Mouse (Mus musculus): ENCODE measurements around the gene Pnpla2. TPM values are rescaled to one million over a fixed set of nuclear protein-coding genes. Genes with fewer than 3 reads are reported as not detected.
A peak's percentile ranks its signal among the peaks of the same experiment; 100 is the strongest.

Pnpla2 gene
- polyA plus RNA-seq, 1 experiment from 2014 or later = 17.2 TPM

- H3K27ac ChIP-seq (replicated peaks) = no peak overlapping the region
- ATAC-seq (ENCODE audit: low FRiP score) = no peak
- no peaks in the 10 kb centered on the region for H3K9me3 ChIP-seq (replicated peaks)
- peaks cover 61% of the 10 kb centered on the region for H3K4me1 ChIP-seq
- H3K36me3 ChIP-seq = peaks cover 13% of the 10 kb centered on the region
- WGBS = 80% methylated on average over 7 of the region's 7 CpGs
- H3K9ac ChIP-seq (replicated peaks) = no peak overlapping the region
- peaks cover 58% of the 10 kb centered on the region for H3K27me3 ChIP-seq (replicated peaks)
- no peak overlapping the region for H3K4me2 ChIP-seq
- no peak overlapping the region for H3K4me3 ChIP-seq (replicated peaks)
Measured at GRCm38 (mm10) chr7:141466045-141466394, 11.0 kb downstream of the Pnpla2 start.

- Histone ChIP-seq H3K4me3 (replicated peaks) (peak overlapping the region; percentile 56), H3K9me3 (replicated peaks) (no peaks in the 10 kb centered on the region), H3K27ac (replicated peaks) (peak overlapping the region; percentile 78), H3K9ac (replicated peaks) (peak overlapping the region; percentile 63; the same call in 1 of the 2 replicates), H3K27me3 (replicated peaks) (peaks cover 51% of the 10 kb centered on the region), H3K4me2 (peak overlapping the region; percentile 66), H3K36me3 (peaks cover 19% of the 10 kb centered on the region), H3K4me1 (peaks cover 58% of the 10 kb centered on the region)
- WGBS = 61% methylated on average over 10 of the region's 10 CpGs
- no peak for ATAC-seq (ENCODE audit: low FRiP score)
Measured at GRCm38 (mm10) chr7:141466607-141467148, 11.7 kb downstream of the Pnpla2 start.

DNA sequence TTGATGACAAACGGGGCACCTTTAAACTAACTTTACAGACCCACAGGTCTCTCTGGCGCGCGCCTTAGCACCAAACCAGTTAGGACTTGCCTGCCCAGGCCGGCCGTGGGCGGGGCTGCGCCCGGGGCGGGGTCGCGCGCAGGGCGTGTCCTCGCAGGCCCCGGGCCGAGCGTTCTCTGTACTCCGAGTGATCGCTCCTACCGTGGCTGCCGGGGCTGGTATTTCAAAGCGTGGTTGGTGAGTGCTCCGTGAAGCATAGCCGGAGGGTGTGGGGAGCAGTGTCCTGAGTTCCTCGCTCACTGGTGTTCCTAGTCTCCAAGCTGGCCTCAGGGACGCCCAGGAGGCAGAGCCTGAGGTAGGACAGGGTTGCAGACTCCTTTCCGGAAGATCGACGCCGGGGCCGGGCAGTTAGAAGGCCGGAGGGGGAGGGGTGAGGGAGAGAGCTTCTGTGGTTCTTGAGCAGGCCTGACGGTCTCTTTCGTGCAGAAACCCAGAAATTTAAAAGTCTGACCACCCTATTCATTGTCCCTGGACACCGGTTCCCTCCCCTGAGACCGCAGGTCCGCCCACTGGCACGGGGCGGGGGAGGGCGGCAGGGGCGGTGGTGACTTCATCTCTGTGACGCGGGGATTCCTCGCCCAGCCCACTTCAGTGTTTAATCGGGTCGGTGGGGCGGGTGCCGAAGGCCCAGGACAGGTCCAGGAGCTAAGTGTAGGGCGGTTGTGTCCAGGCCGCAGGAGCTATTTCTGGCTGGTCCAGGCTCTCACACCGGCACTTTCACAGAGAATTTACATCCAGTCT lies 12.4 kb downstream of the Pnpla2 start, which contains the start of gene Cd151:
Gene Cd151 (plus strand): TSS at position 163 of the 801 bp plus-strand sequence.
- H3K27ac ChIP-seq (replicated peaks) = peak within 1 kb of the TSS; percentile 78
- peaks cover 44% of the 10 kb centered on the region for H3K27me3 ChIP-seq (replicated peaks)
- H3K9me3 ChIP-seq (replicated peaks) = no peaks in the 10 kb centered on the region
- under 1% methylated on average over 52 of the region's 52 CpGs for WGBS
- peaks cover 24% of the 10 kb centered on the region for H3K36me3 ChIP-seq
- peak within 1 kb of the TSS; percentile 66 for H3K4me2 ChIP-seq
- ATAC-seq (ENCODE audit: low FRiP score) = peak; percentile 51
- peak within 1 kb of the TSS; percentile 63 for H3K9ac ChIP-seq (replicated peaks)
- peaks cover 52% of the 10 kb centered on the region for H3K4me1 ChIP-seq
- peak within 1 kb of the TSS; percentile 56 for H3K4me3 ChIP-seq (replicated peaks)

- Histone ChIP-seq H3K27me3 (replicated peaks) (peaks cover 37% of the 10 kb centered on the region), H3K9ac (replicated peaks) (peak overlapping the region; percentile 63), H3K9me3 (replicated peaks) (no peaks in the 10 kb centered on the region), H3K36me3 (peaks cover 29% of the 10 kb centered on the region), H3K4me1 (peaks cover 55% of the 10 kb centered on the region), H3K4me2 (peak overlapping the region; percentile 66), H3K27ac (replicated peaks) (peak overlapping the region; percentile 78), H3K4me3 (replicated peaks) (peak overlapping the region; percentile 56)
- 16% methylated on average over 5 of the region's 5 CpGs for WGBS
- ATAC-seq (ENCODE audit: low FRiP score) = peak; percentile 23
Measured at GRCm38 (mm10) chr7:141468164-141468521, 13.1 kb downstream of the Pnpla2 start.

DNA sequence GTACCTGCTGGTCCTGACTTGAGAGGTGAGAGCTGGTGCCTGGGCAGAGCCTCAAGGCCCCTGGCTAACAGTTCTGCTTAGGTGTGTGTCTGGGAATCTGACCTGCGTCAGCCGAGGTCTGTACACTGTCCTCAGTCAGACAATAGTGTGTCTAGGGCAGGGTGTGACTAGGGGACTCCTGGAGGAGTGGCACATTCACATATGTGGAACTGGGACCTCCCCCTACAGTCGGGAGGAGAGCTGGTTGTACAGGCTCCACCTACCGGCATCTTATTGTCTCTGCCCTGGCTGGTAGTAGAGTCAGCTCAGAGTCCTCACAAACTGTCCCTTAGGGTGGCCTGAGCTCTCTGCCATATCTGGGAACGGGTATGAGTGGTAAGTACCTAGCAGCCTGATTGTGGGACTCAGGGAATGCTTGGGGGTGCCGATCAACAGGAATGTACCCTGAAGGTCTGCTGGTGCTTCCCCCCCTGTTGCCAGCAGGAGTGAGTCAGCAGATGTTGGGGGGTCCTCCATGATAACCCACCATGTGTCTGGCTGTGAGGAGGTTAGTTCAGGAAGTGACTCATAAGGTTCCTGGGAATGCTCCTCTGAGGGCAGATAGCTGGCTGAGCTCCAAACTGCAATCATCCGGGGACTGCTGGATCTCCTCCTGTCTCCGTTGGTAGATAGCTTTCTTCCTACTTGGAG lies 13.7 kb downstream of the Pnpla2 start:
- Histone ChIP-seq H3K36me3 (peaks cover 29% of the 10 kb centered on the region), H3K4me2 (peak overlapping the region; percentile 66), H3K9me3 (replicated peaks) (no peaks in the 10 kb centered on the region), H3K4me3 (replicated peaks) (peak overlapping the region; percentile 56), H3K9ac (replicated peaks) (peak overlapping the region; percentile 63), H3K27me3 (replicated peaks) (peaks cover 31% of the 10 kb centered on the region), H3K4me1 (peaks cover 60% of the 10 kb centered on the region), H3K27ac (replicated peaks) (peak overlapping the region; percentile 78)
- peak; percentile 79 for ATAC-seq (ENCODE audit: low FRiP score)
- 8% methylated on average over 8 of the region's 8 CpGs for WGBS

GRCm38 (mm10) chr7:141469352-141469751 lies 14.4 kb downstream of the Pnpla2 start:
- H3K9me3 ChIP-seq (replicated peaks) = no peaks in the 10 kb centered on the region
- H3K4me2 ChIP-seq = peak overlapping the region; percentile 66
- H3K4me3 ChIP-seq (replicated peaks) = peak overlapping the region; percentile 56
- ATAC-seq (ENCODE audit: low FRiP score) = no peak
- H3K27ac ChIP-seq (replicated peaks) = peak overlapping the region; percentile 78
- peak overlapping the region; percentile 63 for H3K9ac ChIP-seq (replicated peaks)
- peaks cover 25% of the 10 kb centered on the region for H3K27me3 ChIP-seq (replicated peaks)
- H3K4me1 ChIP-seq = peaks cover 66% of the 10 kb centered on the region
- peaks cover 29% of the 10 kb centered on the region for H3K36me3 ChIP-seq
- WGBS = 76% methylated on average over 6 of the region's 6 CpGs

- H3K9ac ChIP-seq (replicated peaks) = peak overlapping the region; percentile 63; the same call in 1 of the 2 replicates
- H3K4me1 ChIP-seq = peaks cover 61% of the 10 kb centered on the region
- 91% methylated on average over 18 of the region's 18 CpGs for WGBS
- H3K9me3 ChIP-seq (replicated peaks) = no peaks in the 10 kb centered on the region
- H3K27me3 ChIP-seq (replicated peaks) = peaks cover 17% of the 10 kb centered on the region
- H3K27ac ChIP-seq (replicated peaks) = no peak overlapping the region; the same call in 1 of the 2 replicates
- no peak for ATAC-seq (ENCODE audit: low FRiP score)
- H3K36me3 ChIP-seq = peaks cover 29% of the 10 kb centered on the region
- H3K4me3 ChIP-seq (replicated peaks) = no peak overlapping the region
- peak overlapping the region; percentile 66 for H3K4me2 ChIP-seq
Measured at GRCm38 (mm10) chr7:141469901-141470636, 15.1 kb downstream of the Pnpla2 start.

- H3K4me1 ChIP-seq = peaks cover 59% of the 10 kb centered on the region
- H3K9ac ChIP-seq (replicated peaks) = no peak overlapping the region
- no peak overlapping the region for H3K27ac ChIP-seq (replicated peaks)
- ATAC-seq (ENCODE audit: low FRiP score) = no peak
- no peaks in the 10 kb centered on the region for H3K9me3 ChIP-seq (replicated peaks)
- H3K27me3 ChIP-seq (replicated peaks) = peaks cover 12% of the 10 kb centered on the region
- 96% methylated on average over 10 of the region's 10 CpGs for WGBS
- no peak overlapping the region for H3K4me3 ChIP-seq (replicated peaks)
- no peak overlapping the region for H3K4me2 ChIP-seq
- peaks cover 29% of the 10 kb centered on the region for H3K36me3 ChIP-seq
Measured at GRCm38 (mm10) chr7:141470637-141470944, 15.6 kb downstream of the Pnpla2 start.

DNA sequence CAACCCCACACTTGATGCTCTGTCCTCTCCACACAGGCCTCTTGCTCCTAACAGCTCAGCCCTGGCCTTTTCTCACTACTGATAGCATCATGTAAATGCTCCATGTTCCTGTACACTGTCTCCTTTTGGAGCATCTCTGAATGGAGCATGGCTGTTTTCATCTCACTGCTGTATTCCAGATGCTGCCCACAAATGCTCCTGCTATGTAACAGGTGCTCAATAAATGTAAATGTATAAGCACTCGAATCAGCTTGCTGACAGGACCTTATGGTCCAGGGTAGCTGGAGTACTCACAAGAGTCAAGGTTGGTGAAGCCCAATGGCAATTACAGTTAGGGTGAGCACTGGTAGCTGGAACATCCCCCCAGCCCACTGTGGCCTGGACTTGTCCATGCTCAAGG lies 16.2 kb downstream of the Pnpla2 start:
- WGBS = 88% methylated on average over 1 of the region's 1 CpGs

DNA sequence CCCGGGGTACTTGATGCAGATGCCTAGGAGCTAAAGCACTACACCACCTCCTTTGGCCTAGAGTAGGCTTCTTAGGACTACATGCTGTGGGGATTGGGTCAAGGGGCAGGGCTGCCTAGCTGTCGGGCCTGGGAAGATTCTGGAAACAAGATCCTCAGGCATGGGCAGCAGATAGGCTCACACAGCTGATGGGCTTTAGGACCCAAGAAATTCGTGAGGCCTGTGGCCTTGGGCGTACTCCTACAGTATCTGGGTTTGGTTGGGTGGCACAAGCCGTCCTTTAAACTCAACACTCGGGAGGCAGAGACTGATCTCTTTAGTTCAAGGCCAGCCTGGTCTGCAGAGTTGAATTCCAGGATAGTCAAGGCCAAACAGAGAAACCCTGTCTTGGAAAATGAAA lies 17.2 kb downstream of the Pnpla2 start:
- Histone ChIP-seq H3K4me3 (replicated peaks) (no peak overlapping the region; the same call in 1 of the 2 replicates), H3K9me3 (replicated peaks) (no peaks in the 10 kb centered on the region), H3K27ac (replicated peaks) (no peak overlapping the region), H3K9ac (replicated peaks) (no peak overlapping the region; the same call in 1 of the 2 replicates), H3K4me2 (no peak overlapping the region), H3K36me3 (peaks cover 29% of the 10 kb centered on the region), H3K27me3 (replicated peaks) (peaks cover 8% of the 10 kb centered on the region), H3K4me1 (peaks cover 69% of the 10 kb centered on the region)
- 91% methylated on average over 6 of the region's 6 CpGs for WGBS
- no peak for ATAC-seq (ENCODE audit: low FRiP score)

More for the DNA sequence above, 16.2 kb downstream of the Pnpla2 start:
- no peak for ATAC-seq (ENCODE audit: low FRiP score)
- no peak overlapping the region for H3K4me2 ChIP-seq
- no peak overlapping the region for H3K4me3 ChIP-seq (replicated peaks)
- H3K9ac ChIP-seq (replicated peaks) = no peak overlapping the region
- H3K36me3 ChIP-seq = peaks cover 29% of the 10 kb centered on the region
- H3K27ac ChIP-seq (replicated peaks) = no peak overlapping the region
- no peaks in the 10 kb centered on the region for H3K9me3 ChIP-seq (replicated peaks)
- peaks cover 65% of the 10 kb centered on the region for H3K4me1 ChIP-seq
- peaks cover 12% of the 10 kb centered on the region for H3K27me3 ChIP-seq (replicated peaks)

DNA sequence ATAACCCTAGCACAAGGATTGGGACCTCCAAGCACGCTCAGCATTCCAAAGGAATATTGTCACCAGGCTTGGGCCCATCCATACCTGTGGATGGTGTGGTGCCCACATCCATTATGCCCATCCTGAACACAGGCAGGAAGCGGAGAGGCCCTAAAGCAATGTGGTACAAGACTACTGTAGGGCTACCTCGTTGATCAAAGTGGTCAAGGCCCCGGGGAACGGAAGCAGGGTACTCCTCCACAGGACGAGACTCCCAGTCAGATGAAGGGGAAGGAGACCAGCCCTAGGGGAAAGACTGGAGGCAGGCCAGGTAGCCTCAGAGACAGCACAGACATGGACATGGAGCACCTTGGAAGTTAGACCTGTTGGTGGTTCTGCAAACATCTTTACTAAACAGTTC lies 17.8 kb downstream of the Pnpla2 start:
- Histone ChIP-seq H3K9ac (replicated peaks) (no peak overlapping the region), H3K27ac (replicated peaks) (no peak overlapping the region), H3K9me3 (replicated peaks) (no peaks in the 10 kb centered on the region), H3K27me3 (replicated peaks) (peaks cover 8% of the 10 kb centered on the region), H3K36me3 (peaks cover 29% of the 10 kb centered on the region), H3K4me2 (no peak overlapping the region), H3K4me3 (replicated peaks) (no peak overlapping the region), H3K4me1 (peaks cover 69% of the 10 kb centered on the region)
- no peak for ATAC-seq (ENCODE audit: low FRiP score)
- 92% methylated on average over 6 of the region's 6 CpGs for WGBS
